Mouse (Mus musculus): ENCODE data around the gene Haspin. TPM values are rescaled to one million over a fixed set of nuclear protein-coding genes. Genes with fewer than 3 reads are reported as not detected.

Haspin gene
- polyA plus RNA-seq, 1 experiment from 2014 or later: 24.2 TPM

DNA sequence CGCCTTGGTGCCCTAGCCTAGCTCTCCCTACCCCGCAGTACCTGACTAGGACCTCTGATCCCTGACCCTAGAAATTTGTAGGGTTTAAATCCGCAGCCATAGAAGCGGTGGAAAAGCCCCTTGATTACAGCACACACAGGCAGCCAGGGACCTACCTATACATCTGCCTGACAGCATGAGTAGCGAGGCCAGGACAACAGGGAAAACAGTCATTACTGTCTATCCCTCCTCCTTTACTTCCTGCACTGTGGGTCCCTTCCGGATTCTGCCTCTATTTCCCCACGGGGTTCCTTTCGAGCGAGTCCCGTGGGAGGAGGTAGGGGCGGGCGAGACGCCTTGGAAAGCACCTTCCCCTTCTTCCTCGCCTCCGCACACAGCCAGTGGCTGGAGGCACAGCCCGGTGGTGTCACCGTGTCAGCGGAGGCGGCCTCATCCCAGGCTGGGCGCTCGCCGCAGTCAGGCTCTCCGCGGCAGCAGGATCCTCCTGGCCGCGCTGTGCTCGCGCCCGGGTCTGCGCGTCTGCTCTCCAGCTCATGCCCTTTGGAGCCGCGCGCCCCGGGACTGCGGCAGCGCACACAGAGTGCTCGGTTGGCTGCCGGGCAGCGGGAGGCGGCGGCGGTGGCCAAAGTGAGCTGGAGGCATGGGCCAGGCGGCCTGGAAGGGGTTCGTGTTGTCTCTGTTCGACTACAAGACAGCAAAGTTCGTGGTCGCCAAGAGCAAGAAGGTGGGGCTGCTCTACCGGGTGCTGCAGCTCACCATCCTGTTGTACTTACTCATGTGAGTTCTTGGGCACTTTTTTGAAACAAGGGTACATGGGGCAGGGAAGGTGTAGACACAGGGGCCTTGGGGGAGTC lies 22.1 kb upstream of the Haspin start, which contains the start of gene P2rx5:
P2rx5 (plus strand) TSS at position 465 of the 854 bp plus-strand sequence.
- H3K9ac ChIP-seq (ENCODE audit: low read depth, low read length): no peak within 1 kb of the TSS
- no peaks in the 10 kb centered on the region for H3K4me1 ChIP-seq (replicated peaks; ENCODE audit: control insufficient read depth, insufficient read depth, low read length)
- WGBS: 4% methylated on average over 49 of the region's 49 CpGs
- H3K36me3 ChIP-seq (ENCODE audit: control insufficient read depth, insufficient read depth, low read length): no peaks in the 10 kb centered on the region
- H3K27ac ChIP-seq (ENCODE audit: low read depth, low read length): no peak within 1 kb of the TSS
- DNase-seq (ENCODE audit: low spot score): peak; percentile 57
- H3K4me2 ChIP-seq: peak within 1 kb of the TSS; percentile 73
- peak within 1 kb of the TSS; percentile 48 for H3K4me3 ChIP-seq (ENCODE audit: low read depth, low read length)
- H3K27me3 ChIP-seq (replicated peaks; ENCODE audit: control insufficient read depth, insufficient read depth, low read length): peaks cover 28% of the 10 kb centered on the region
- no peaks in the 10 kb centered on the region for H3K9me3 ChIP-seq (ENCODE audit: control insufficient read depth, low read length)
- ATAC-seq (replicated peaks; ENCODE audit: low FRiP score): peak; percentile 64

DNA sequence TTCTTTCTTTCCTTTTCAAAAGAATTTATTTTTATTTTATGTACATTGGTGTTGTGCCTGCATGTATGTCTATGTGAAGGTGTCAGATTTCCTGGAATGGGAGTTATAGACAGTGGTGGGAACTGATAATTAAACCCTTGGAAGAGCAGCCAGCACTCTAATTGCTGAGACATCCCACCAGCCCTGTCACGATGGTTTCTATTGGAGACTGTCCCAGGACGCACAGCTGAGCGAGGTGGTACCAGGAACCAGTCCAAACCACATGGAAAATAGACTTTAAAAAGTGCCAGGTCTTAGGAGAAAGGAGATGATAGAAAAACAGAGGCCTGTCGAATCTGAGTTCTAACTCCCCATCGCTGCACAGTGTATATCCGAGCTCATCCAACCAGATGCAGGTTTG lies 17.0 kb upstream of the Haspin start:
- WGBS: 71% methylated on average over 6 of the region's 6 CpGs

DNA sequence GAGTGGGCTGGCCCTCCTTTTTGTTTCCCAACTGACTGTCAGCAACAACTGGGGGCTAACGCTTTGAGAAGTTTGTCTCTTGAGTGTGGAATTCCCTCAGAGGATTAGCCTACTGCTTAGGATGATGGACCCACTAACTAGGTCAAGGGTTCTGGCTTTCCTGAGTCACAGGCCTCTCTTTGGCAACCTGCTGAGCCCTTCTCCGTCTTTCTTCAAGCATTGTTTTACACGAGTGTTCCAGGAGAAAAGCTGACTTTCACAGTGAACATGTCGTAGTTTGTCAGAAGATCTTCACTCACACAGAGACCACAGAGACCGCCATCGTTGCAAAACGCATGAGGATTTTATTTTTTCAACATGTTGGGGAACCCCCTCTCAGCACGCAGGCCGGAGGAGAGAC lies 10.1 kb upstream of the Haspin start:
- no peaks in the 10 kb centered on the region for H3K4me1 ChIP-seq (replicated peaks; ENCODE audit: control insufficient read depth, insufficient read depth, low read length)
- no peaks in the 10 kb centered on the region for H3K36me3 ChIP-seq (ENCODE audit: control insufficient read depth, insufficient read depth, low read length)
- H3K4me2 ChIP-seq: no peak overlapping the region
- H3K27me3 ChIP-seq (replicated peaks; ENCODE audit: control insufficient read depth, insufficient read depth, low read length): no peaks in the 10 kb centered on the region
- no peaks in the 10 kb centered on the region for H3K9me3 ChIP-seq (ENCODE audit: control insufficient read depth, low read length)
- H3K27ac ChIP-seq (ENCODE audit: low read depth, low read length): no peak overlapping the region
- DNase-seq (ENCODE audit: low spot score) (no peak), ATAC-seq (replicated peaks; ENCODE audit: low FRiP score) (no peak)
- H3K4me3 ChIP-seq (ENCODE audit: low read depth, low read length): no peak overlapping the region
- 83% methylated on average over 9 of the region's 9 CpGs for WGBS
- no peak overlapping the region for H3K9ac ChIP-seq (ENCODE audit: low read depth, low read length)

More for the DNA sequence above, 17.0 kb upstream of the Haspin start:
- H3K4me2 ChIP-seq: no peak overlapping the region
- H3K27me3 ChIP-seq (replicated peaks; ENCODE audit: control insufficient read depth, insufficient read depth, low read length): peaks cover 16% of the 10 kb centered on the region
- H3K9ac ChIP-seq (ENCODE audit: low read depth, low read length): no peak overlapping the region
- DNase-seq (ENCODE audit: low spot score): no peak
- H3K4me1 ChIP-seq (replicated peaks; ENCODE audit: control insufficient read depth, insufficient read depth, low read length): no peaks in the 10 kb centered on the region
- no peak for ATAC-seq (replicated peaks; ENCODE audit: low FRiP score)
- no peaks in the 10 kb centered on the region for H3K36me3 ChIP-seq (ENCODE audit: control insufficient read depth, insufficient read depth, low read length)
- no peaks in the 10 kb centered on the region for H3K9me3 ChIP-seq (ENCODE audit: control insufficient read depth, low read length)
- no peak overlapping the region for H3K27ac ChIP-seq (ENCODE audit: low read depth, low read length)
- no peak overlapping the region for H3K4me3 ChIP-seq (ENCODE audit: low read depth, low read length)

DNA sequence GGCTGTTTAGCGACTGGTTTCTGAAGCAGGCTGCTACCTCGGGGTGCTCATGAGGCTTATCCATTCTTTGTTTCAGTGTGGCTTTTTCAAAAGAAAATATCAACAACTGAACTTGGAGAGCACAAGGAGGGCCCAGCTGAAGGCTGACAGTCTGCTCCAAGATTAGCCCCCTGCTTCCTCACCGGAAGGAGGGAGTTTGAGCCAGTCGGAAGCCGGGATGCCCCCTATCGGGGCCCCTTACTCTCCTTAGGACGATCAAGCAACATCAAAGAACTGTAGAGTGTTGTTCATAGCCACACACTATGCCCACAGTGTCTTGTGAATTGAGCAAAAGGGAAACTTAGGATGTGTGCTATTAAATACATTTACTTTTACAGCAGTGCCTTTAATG lies 8.9 kb upstream of the Haspin start:
- 46% methylated on average over 7 of the region's 7 CpGs for whole genome bisulfite sequencing
- ATAC-seq (replicated peaks; ENCODE audit: low FRiP score): no peak
- no peaks in the 10 kb centered on the region for H3K4me1 ChIP-seq (replicated peaks; ENCODE audit: control insufficient read depth, insufficient read depth, low read length)
- no peak overlapping the region for H3K4me2 ChIP-seq
- no peaks in the 10 kb centered on the region for H3K27me3 ChIP-seq (replicated peaks; ENCODE audit: control insufficient read depth, insufficient read depth, low read length)
- H3K36me3 ChIP-seq (ENCODE audit: control insufficient read depth, insufficient read depth, low read length): no peaks in the 10 kb centered on the region
- no peak for DNase-seq (ENCODE audit: low spot score)
- no peak overlapping the region for H3K27ac ChIP-seq (ENCODE audit: low read depth, low read length)
- H3K9me3 ChIP-seq (ENCODE audit: control insufficient read depth, low read length): no peaks in the 10 kb centered on the region
- no peak overlapping the region for H3K4me3 ChIP-seq (ENCODE audit: low read depth, low read length)
- H3K9ac ChIP-seq (ENCODE audit: low read depth, low read length): no peak overlapping the region

DNA sequence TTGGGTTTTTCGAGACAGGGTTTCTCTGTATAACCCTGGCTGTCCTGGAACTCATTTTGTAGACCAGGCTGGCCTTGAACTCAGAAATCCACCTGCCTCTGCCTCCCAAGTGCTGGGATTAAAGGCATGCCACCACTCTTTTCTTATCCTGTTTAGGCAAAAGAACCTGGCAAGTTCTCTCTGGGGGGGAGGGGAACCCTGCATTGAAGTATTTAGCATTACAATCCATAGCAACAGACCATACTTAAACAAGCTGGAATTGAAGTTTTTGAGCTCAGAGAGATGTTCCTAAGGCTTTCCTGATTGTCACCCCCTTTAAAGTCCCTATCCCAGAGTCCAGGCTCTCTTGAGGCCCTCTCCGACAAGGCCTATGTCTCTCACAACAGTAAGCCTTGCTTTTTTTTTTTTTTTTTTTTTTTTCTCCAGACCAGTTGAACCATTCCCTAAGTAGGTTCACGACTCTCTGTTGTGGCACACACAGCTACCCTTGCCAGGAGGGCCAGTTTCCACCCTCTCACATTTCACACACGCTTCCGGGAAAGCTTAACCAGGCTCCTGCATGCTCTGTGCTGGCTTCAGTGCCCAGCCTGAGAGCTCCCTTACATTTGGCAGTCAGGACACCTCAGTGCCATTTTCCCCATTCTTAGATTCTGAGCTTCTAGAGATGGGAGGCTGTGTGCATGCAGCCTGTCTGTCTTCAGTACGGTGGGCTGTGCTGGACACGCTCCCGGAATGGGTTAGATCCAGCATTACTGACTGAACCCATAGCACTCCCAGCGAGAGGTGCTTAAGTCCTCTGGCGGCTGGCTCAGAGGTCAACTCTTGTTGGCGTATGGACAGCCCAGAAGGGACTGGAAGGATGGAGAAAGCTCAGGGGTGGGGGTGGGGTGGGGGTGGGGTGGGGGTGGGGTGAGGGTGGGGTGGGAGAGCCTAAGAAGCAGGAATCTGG lies 8.2 kb upstream of the Haspin start:
- no peak overlapping the region for H3K9ac ChIP-seq (ENCODE audit: low read depth, low read length)
- H3K36me3 ChIP-seq (ENCODE audit: control insufficient read depth, insufficient read depth, low read length): no peaks in the 10 kb centered on the region
- 61% methylated on average over 11 of the region's 11 CpGs for WGBS
- no peaks in the 10 kb centered on the region for H3K27me3 ChIP-seq (replicated peaks; ENCODE audit: control insufficient read depth, insufficient read depth, low read length)
- no peak overlapping the region for H3K27ac ChIP-seq (ENCODE audit: low read depth, low read length)
- H3K4me2 ChIP-seq: no peak overlapping the region
- DNase-seq (ENCODE audit: low spot score): no peak
- H3K4me3 ChIP-seq (ENCODE audit: low read depth, low read length): no peak overlapping the region
- ATAC-seq (replicated peaks; ENCODE audit: low FRiP score): no peak
- H3K4me1 ChIP-seq (replicated peaks; ENCODE audit: control insufficient read depth, insufficient read depth, low read length): no peaks in the 10 kb centered on the region
- H3K9me3 ChIP-seq (ENCODE audit: control insufficient read depth, low read length): no peaks in the 10 kb centered on the region

DNA sequence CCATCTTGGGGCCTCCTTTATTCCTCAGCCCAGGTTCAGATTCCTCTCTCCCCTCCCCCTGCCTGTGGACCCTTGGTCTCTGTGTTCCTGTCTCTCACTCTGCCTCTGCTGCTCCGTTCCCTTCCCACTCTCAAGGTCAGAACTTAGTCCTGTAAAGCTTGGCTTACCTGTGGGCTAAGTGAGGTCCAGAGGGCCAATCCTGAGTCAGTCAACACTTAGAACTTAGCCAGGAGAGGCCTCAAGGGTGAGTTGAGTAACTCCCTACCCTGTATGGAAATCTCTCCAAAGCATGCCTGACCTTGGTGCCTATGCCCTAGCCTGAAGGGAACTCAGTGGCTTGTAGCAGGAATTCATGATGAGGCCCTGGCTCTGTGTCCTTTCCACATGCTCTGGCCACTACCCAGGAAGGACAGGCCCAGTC lies 6.2 kb upstream of the Haspin start:
- Histone ChIP-seq H3K27ac (ENCODE audit: low read depth, low read length) (no peak overlapping the region), H3K9me3 (ENCODE audit: control insufficient read depth, low read length) (no peaks in the 10 kb centered on the region), H3K4me3 (ENCODE audit: low read depth, low read length) (no peak overlapping the region), H3K36me3 (ENCODE audit: control insufficient read depth, insufficient read depth, low read length) (no peaks in the 10 kb centered on the region), H3K9ac (ENCODE audit: low read depth, low read length) (no peak overlapping the region), H3K4me2 (no peak overlapping the region), H3K4me1 (replicated peaks; ENCODE audit: control insufficient read depth, insufficient read depth, low read length) (no peaks in the 10 kb centered on the region), H3K27me3 (replicated peaks; ENCODE audit: control insufficient read depth, insufficient read depth, low read length) (no peaks in the 10 kb centered on the region)
- WGBS: 61% methylated on average over 1 of the region's 1 CpGs
- ATAC-seq (replicated peaks; ENCODE audit: low FRiP score) (no peak), DNase-seq (ENCODE audit: low spot score) (no peak)

DNA sequence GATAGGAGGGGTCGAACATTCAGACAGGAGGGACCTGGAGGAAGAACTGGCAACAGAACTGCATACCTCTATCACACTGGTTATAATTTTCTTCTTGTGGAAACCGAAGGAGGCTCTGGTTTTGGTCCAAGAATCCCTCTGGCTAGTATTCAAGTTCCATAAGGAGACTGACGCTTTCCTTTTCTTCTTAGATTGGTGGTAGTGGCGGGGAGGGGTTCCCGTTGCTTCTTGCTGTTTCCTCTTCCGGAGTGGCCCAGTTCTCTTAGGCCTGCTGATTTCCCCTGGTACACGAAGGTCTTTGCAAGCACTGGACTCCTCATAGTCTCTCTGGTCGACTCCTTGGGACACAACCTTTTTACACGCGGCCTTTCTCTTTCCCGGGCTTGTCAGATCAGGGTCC lies 978 bp downstream of the Haspin start:
- 27% methylated on average over 11 of the region's 11 CpGs for WGBS
- no peaks in the 10 kb centered on the region for H3K9me3 ChIP-seq (ENCODE audit: control insufficient read depth, low read length)
- no peaks in the 10 kb centered on the region for H3K27me3 ChIP-seq (replicated peaks; ENCODE audit: control insufficient read depth, insufficient read depth, low read length)
- H3K36me3 ChIP-seq (ENCODE audit: control insufficient read depth, insufficient read depth, low read length): peaks cover 11% of the 10 kb centered on the region
- H3K4me3 ChIP-seq (ENCODE audit: low read depth, low read length): peak overlapping the region; percentile 99
- no peak for ATAC-seq (replicated peaks; ENCODE audit: low FRiP score)
- no peak for DNase-seq (ENCODE audit: low spot score)
- H3K4me1 ChIP-seq (replicated peaks; ENCODE audit: control insufficient read depth, insufficient read depth, low read length): peaks cover 31% of the 10 kb centered on the region
- H3K9ac ChIP-seq (ENCODE audit: low read depth, low read length): peak overlapping the region; percentile 95
- H3K27ac ChIP-seq (ENCODE audit: low read depth, low read length): peak overlapping the region; percentile 70
- peak overlapping the region; percentile 80 for H3K4me2 ChIP-seq

DNA sequence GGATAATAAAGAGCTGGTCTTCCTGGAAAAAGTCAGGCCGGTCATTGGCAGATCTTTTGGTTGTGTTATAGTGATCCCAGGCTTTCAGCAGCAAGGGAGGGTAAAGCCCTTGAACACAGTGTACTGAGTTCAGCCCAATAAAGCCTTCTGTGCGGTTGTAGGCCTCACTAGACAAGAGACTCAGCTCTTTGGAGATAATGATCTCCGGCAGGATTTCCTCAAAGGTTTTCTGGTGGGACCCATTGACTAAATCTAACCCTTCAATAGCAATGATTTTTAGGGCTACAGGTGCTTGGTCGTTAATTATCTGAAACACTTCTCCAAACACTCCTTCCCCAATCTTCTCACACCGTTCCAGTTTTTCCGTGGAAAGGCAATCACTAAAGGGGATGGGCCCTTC lies 1.5 kb downstream of the Haspin start:
- H3K4me3 ChIP-seq (ENCODE audit: low read depth, low read length): peak overlapping the region; percentile 99
- H3K4me2 ChIP-seq: peak overlapping the region; percentile 80
- no peak overlapping the region for H3K27ac ChIP-seq (ENCODE audit: low read depth, low read length)
- H3K36me3 ChIP-seq (ENCODE audit: control insufficient read depth, insufficient read depth, low read length): peaks cover 11% of the 10 kb centered on the region
- 59% methylated on average over 6 of the region's 6 CpGs for WGBS
- no peaks in the 10 kb centered on the region for H3K9me3 ChIP-seq (ENCODE audit: control insufficient read depth, low read length)
- H3K9ac ChIP-seq (ENCODE audit: low read depth, low read length): peak overlapping the region; percentile 95
- ATAC-seq (replicated peaks; ENCODE audit: low FRiP score) (no peak), DNase-seq (ENCODE audit: low spot score) (no peak)
- H3K27me3 ChIP-seq (replicated peaks; ENCODE audit: control insufficient read depth, insufficient read depth, low read length): no peaks in the 10 kb centered on the region
- peaks cover 31% of the 10 kb centered on the region for H3K4me1 ChIP-seq (replicated peaks; ENCODE audit: control insufficient read depth, insufficient read depth, low read length)
